Mouse (Mus musculus): ENCODE measurements around the gene Gdpgp1.
A peak's percentile ranks its signal among the peaks of the same experiment; 100 is the strongest.

GRCm38 (mm10) chr7:80191455-80191854 is 41.2 kb upstream of the Gdpgp1 start:
- no peak for TF ChIP-seq ZMIZ1 (IDR thresholded peaks at IDR 0.05; ENCODE audit: low read depth, low read length)
- 0 out of 2 replicates have a peak, but pooled peaks have one; percentile 0 for TF ChIP-seq NELFE (IDR thresholded peaks at IDR 0.05; ENCODE audit: low read depth, low read length)
- no peak for TF ChIP-seq GATA1 (IDR thresholded peaks at IDR 0.05; ENCODE audit: low read depth, low read length)
- TF ChIP-seq POLR2A (IDR thresholded peaks at IDR 0.05; ENCODE audit: control insufficient read depth in 1 of 2, insufficient read depth in 1 of 2, low read depth in 1 of 2, low read length in 2 of 2, poor library complexity in 1 of 2), result no peak
- no peak for TF ChIP-seq MYC (IDR thresholded peaks at IDR 0.05; ENCODE audit: low read depth, low read length)
- TF ChIP-seq ZC3H11A (IDR thresholded peaks at IDR 0.05; ENCODE audit: low read depth, low read length), result no peak
- TF ChIP-seq CTCF (IDR thresholded peaks at IDR 0.05 in 2 of 3, conservative IDR thresholded peaks at IDR 0.05 in 1 of 3; ENCODE audit: control insufficient read depth in 1 of 3, insufficient read depth in 1 of 3, low read depth in 2 of 3, low read length in 3 of 3, poor library complexity in 1 of 3, severe bottlenecking in 1 of 3), result no peak
- no peak for TF ChIP-seq EP300 (IDR thresholded peaks at IDR 0.05; ENCODE audit: low read depth in 1 of 2, low read length in 2 of 2)
- no peak for TF ChIP-seq TBP (IDR thresholded peaks at IDR 0.05; ENCODE audit: low read depth, low read length)
- no peak for TF ChIP-seq E2F4 (IDR thresholded peaks at IDR 0.05; ENCODE audit: borderline replicate concordance, low read depth, low read length)

Measured in MEL (cell line).